Mouse (Mus musculus) liver, postnatal 0 days (tissue): ENCODE results near the gene Slc2a3. TPM values are rescaled to one million over a fixed set of nuclear protein-coding genes. Genes with fewer than 3 reads are reported as not detected.
A peak's percentile ranks its signal among the peaks of the same experiment; 100 is the strongest.

Experiments
- ATAC-seq: fragments of 200-750 bp; cut with Nextera tagmentation; 2 replicates; pipeline ENCODE4 v1.8.0; 2017; ENCODE audit warnings: mild to moderate bottlenecking, moderate library complexity
- DNase-seq: peaks from one replicate; pipeline ENCODE4 v3.0.0-alpha.2; 2016
- H3K27ac ChIP-seq: fragments of 300-500 bp; sonication (generic); 2 replicates; pipeline ENCODE4 v1.5.1; 2014; ENCODE audit warnings: antibody characterized with exemption, moderate library complexity, mild to moderate bottlenecking, low read depth
- H3K27me3 ChIP-seq: fragments of 300-500 bp; sonication (generic); 2 replicates; pipeline ENCODE4 v1.6.1; 2014; ENCODE audit warnings: low read length, control low read depth, mixed read lengths; ENCODE audit not compliant: insufficient read depth
- H3K36me3 ChIP-seq: fragments of 300-500 bp; sonication (generic); replicated peaks from 2 replicates; pipeline ENCODE4 v1.6.1; 2014; ENCODE audit warnings: mild to moderate bottlenecking, control low read depth, low read length, moderate library complexity, mixed read lengths; ENCODE audit not compliant: insufficient read depth
- H3K4me1 ChIP-seq: fragments of 300-500 bp; sonication (generic); 2 replicates; pipeline ENCODE4 v1.6.1; 2014; ENCODE audit warnings: antibody characterized with exemption, mild to moderate bottlenecking, control low read depth; ENCODE audit not compliant: insufficient read depth
- H3K4me2 ChIP-seq: fragments of 300-500 bp; sonication (generic); 2 replicates; pipeline ENCODE4 v1.6.1; 2014; ENCODE audit warnings: low read depth, mild to moderate bottlenecking, low read length, moderate library complexity, mixed read lengths
- H3K4me3 ChIP-seq: fragments of 300-500 bp; sonication (generic); 2 replicates; pipeline ENCODE4 v1.5.1; 2014; ENCODE audit warnings: low read depth, low read length
- H3K9ac ChIP-seq: fragments of 300-500 bp; sonication (generic); replicated peaks from 2 replicates; pipeline ENCODE4 v1.6.1; 2014; ENCODE audit warnings: mild to moderate bottlenecking, moderate library complexity
- H3K9me3 ChIP-seq: fragments of 300-500 bp; sonication (generic); 2 replicates; pipeline ENCODE4 v1.6.1; 2016; ENCODE audit warnings: mild to moderate bottlenecking, control low read depth, low read length, mixed read lengths
- CTCF ChIP-seq: sonication (generic); IDR thresholded peaks from 2 replicates; pipeline ENCODE4 v1.5.1; 2016; ENCODE audit warnings: antibody characterized with exemption, low read depth
- EP300 ChIP-seq: IDR thresholded peaks from 2 replicates; pipeline ENCODE4 v1.6.1; 2016; ENCODE audit warnings: antibody characterized with exemption, low read depth, mild to moderate bottlenecking
- WGBS: fragments of 180-500 bp; shearing (Covaris S2); extraction: QIAGEN DNeasy Blood & Tissue Kit; methylation state at CpG from one replicate; pipeline ENCODE4 v1.1.7; 2014; ENCODE audit not compliant: insufficient replicate concordance; 5-methylcytosine and 5-hydroxymethylcytosine counted together
- polyA plus RNA-seq: library from polyadenylated mRNA; unstranded; fragments of >200 nt; fragmentation: Nextera tagmentation; extraction: Ambion mirVana; gene quantifications from 2 replicates; pipeline ENCODE4 v1.2.1, GENCODE M21; 2015

The Slc2a3 gene
- polyA plus RNA-seq, 1 experiment from 2014 or later = 8.5 TPM

DNA sequence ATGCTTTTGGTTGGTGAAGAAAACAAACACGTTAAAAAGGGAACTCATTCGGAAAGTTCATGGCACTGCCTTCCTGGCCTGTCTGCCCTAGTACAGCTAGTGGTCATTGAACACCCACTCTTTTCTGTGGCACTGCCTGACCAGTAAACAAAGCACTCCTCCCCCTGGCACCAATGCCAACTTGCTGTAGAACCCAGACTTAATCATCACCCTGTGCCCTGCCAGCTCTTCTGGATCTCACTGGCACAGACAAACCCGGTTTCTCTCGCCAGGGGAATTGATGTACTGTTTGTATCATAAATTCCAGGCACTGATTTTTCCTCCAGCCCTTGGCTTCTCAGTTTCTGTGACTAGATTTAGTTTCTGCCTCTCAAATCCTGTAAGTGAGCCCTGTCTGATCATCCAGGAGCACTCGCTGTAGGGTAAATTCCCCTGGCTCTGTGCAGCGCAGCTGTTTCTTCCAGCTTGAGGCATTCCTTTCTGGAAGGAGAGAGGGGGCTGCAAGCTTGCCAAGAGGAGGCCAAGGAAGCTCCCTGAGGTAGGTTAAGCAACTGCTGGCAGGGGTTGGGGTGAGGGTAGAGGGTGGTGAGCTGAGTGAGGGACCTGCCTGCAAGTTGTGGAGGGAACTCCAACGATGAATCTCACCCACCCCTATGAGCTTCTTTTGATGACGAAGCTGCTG lies 6.0 kb downstream of the Slc2a3 start:
- Histone ChIP-seq H3K9ac (no peak overlapping the region), H3K4me1 (no peaks in the 10 kb centered on the region), H3K36me3 (no peaks in the 10 kb centered on the region), H3K9me3 (no peaks in the 10 kb centered on the region), H3K4me2 (no peak overlapping the region), H3K27ac (no peak overlapping the region), H3K4me3 (no peak overlapping the region), H3K27me3 (no peaks in the 10 kb centered on the region)
- 80% methylated on average over 8 of the region's 8 CpGs for WGBS
- no peak for TF ChIP-seq EP300
- TF ChIP-seq CTCF = no peak
- no peak for DNase-seq
- no peak for ATAC-seq

GRCm38 (mm10) chr6:122786275-122786674 lies 15.2 kb downstream of the Slc2a3 start:
- no peak for ATAC-seq
- Histone ChIP-seq H3K4me1 (no peaks in the 10 kb centered on the region), H3K36me3 (no peaks in the 10 kb centered on the region), H3K9me3 (no peaks in the 10 kb centered on the region), H3K4me2 (no peak overlapping the region), H3K27ac (no peak overlapping the region), H3K4me3 (no peak overlapping the region), H3K27me3 (no peaks in the 10 kb centered on the region), H3K9ac (no peak overlapping the region)
- 49% methylated on average over 5 of the region's 5 CpGs for WGBS
- TF ChIP-seq CTCF = peak; percentile 77
- no peak for TF ChIP-seq EP300
- peak; percentile 55 for DNase-seq

GRCm38 (mm10) chr6:122784866-122785265 lies 16.6 kb downstream of the Slc2a3 start:
- 91% methylated on average over 3 of the region's 3 CpGs for WGBS
- no peak overlapping the region for H3K27ac ChIP-seq
- H3K4me2 ChIP-seq = no peak overlapping the region
- no peak overlapping the region for H3K4me3 ChIP-seq
- H3K9me3 ChIP-seq = no peaks in the 10 kb centered on the region
- H3K9ac ChIP-seq = no peak overlapping the region
- H3K4me1 ChIP-seq = no peaks in the 10 kb centered on the region
- ATAC-seq = no peak
- H3K36me3 ChIP-seq = no peaks in the 10 kb centered on the region
- H3K27me3 ChIP-seq = no peaks in the 10 kb centered on the region
- DNase-seq = no peak
- peak; percentile 57 for TF ChIP-seq CTCF
- TF ChIP-seq EP300 = no peak

- H3K9me3 ChIP-seq = no peaks in the 10 kb centered on the region
- H3K27me3 ChIP-seq = no peaks in the 10 kb centered on the region
- no peaks in the 10 kb centered on the region for H3K4me1 ChIP-seq
- no peak overlapping the region for H3K4me2 ChIP-seq
- no peaks in the 10 kb centered on the region for H3K36me3 ChIP-seq
- H3K4me3 ChIP-seq = no peak overlapping the region
- no peak for ATAC-seq
- no peak overlapping the region for H3K27ac ChIP-seq
- DNase-seq = no peak
- WGBS = 15% methylated on average over 3 of the region's 3 CpGs
- H3K9ac ChIP-seq = no peak overlapping the region
- TF ChIP-seq EP300 = no peak
- no peak for TF ChIP-seq CTCF
These were observed 19.3 kb downstream of the Slc2a3 start for GRCm38 (mm10) chr6:122782164-122782563.

- 55% methylated on average over 4 of the region's 4 CpGs for WGBS
These were observed 20.3 kb downstream of the Slc2a3 start for GRCm38 (mm10) chr6:122781167-122781566.

DNA sequence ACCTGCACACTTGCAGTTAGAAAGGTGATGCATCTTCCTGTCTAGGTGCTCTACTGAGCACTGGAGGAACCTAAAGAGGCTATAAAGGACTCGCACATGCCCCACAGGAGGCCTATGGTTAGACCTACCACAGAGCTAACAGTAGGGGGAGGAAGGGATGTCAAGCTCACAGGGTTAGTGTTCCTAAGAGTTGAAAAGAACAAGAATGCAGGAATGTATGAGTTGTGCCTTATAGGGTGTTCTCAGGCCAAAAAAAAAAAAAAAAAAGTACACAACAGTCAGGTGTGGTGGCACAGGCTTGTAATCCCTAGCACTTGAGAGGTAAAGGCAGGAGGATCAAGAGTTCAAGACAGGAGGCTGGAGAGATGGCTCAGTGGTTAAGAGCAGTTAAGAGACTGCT lies 21.5 kb downstream of the Slc2a3 start:
- H3K9me3 ChIP-seq = no peaks in the 10 kb centered on the region
- H3K4me1 ChIP-seq = no peaks in the 10 kb centered on the region
- ATAC-seq (no peak), DNase-seq (no peak)
- H3K36me3 ChIP-seq = no peaks in the 10 kb centered on the region
- no peak overlapping the region for H3K4me2 ChIP-seq
- H3K27me3 ChIP-seq = no peaks in the 10 kb centered on the region
- no peak for TF ChIP-seq CTCF
- TF ChIP-seq EP300 = no peak
- WGBS = 79% methylated on average over 1 of the region's 1 CpGs
- H3K9ac ChIP-seq = no peak overlapping the region
- H3K4me3 ChIP-seq = no peak overlapping the region
- no peak overlapping the region for H3K27ac ChIP-seq

More at GRCm38 (mm10) chr6:122781167-122781566, 20.3 kb downstream of the Slc2a3 start:
- no peak overlapping the region for H3K9ac ChIP-seq
- ATAC-seq (no peak), DNase-seq (no peak)
- no peaks in the 10 kb centered on the region for H3K27me3 ChIP-seq
- H3K4me3 ChIP-seq = no peak overlapping the region
- H3K9me3 ChIP-seq = no peaks in the 10 kb centered on the region
- no peak overlapping the region for H3K4me2 ChIP-seq
- no peak for TF ChIP-seq CTCF
- TF ChIP-seq EP300 = no peak
- H3K4me1 ChIP-seq = no peaks in the 10 kb centered on the region
- H3K36me3 ChIP-seq = no peaks in the 10 kb centered on the region
- H3K27ac ChIP-seq = no peak overlapping the region

GRCm38 (mm10) chr6:122776040-122776439 lies 25.4 kb downstream of the Slc2a3 start:
- Histone ChIP-seq H3K27me3 (no peaks in the 10 kb centered on the region), H3K36me3 (no peaks in the 10 kb centered on the region), H3K4me1 (no peaks in the 10 kb centered on the region), H3K4me2 (no peak overlapping the region), H3K9ac (no peak overlapping the region), H3K9me3 (no peaks in the 10 kb centered on the region), H3K27ac (no peak overlapping the region), H3K4me3 (no peak overlapping the region)
- ATAC-seq (no peak), DNase-seq (no peak)
- WGBS = 79% methylated on average over 7 of the region's 7 CpGs
- TF ChIP-seq CTCF (no peak), EP300 (no peak)
